Mouse (Mus musculus) bone marrow macrophage, adult 2 months (primary cell): ENCODE data around the gene Agps.

Experiments
- CTCF ChIP-seq: IDR thresholded peaks from 2 replicates; pipeline ENCODE4 v1.5.1; 2012; ENCODE audit warnings: low read depth, mild to moderate bottlenecking, low read length, moderate library complexity
- POLR2A ChIP-seq: IDR thresholded peaks from 2 replicates; pipeline ENCODE4 v1.6.1; 2012; ENCODE audit warnings: mild to moderate bottlenecking, low read depth, low read length, borderline replicate concordance

DNA sequence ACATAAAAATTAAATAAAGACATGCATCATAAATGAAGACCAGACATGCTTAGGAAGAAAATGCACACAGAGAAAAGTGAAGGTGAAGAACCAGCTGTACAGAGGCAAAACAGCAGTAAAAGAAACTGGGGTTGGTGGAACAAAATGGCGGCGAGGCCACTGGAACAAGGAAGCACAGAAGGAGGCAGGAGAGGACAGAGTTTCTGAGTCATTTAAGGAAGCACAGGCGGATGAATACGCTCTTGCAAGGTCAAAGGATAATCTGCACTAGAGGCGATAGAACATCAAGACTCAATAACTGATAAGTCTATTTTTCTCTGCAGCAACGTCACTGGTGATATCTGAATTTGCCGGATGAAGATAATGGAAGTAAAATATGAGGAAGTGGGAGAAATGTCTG lies 1.7 kb upstream of the Agps start:
- no peak for TF ChIP-seq CTCF
- no peak for TF ChIP-seq POLR2A
